Mouse (Mus musculus): ENCODE results near the gene Itgae. TPM values are rescaled to one million over a fixed set of nuclear protein-coding genes. Genes with fewer than 3 reads are reported as not detected.

The Itgae gene
- total RNA-seq, 2 experiments from 2014 or later, result 0.07 to 0.16 TPM

DNA sequence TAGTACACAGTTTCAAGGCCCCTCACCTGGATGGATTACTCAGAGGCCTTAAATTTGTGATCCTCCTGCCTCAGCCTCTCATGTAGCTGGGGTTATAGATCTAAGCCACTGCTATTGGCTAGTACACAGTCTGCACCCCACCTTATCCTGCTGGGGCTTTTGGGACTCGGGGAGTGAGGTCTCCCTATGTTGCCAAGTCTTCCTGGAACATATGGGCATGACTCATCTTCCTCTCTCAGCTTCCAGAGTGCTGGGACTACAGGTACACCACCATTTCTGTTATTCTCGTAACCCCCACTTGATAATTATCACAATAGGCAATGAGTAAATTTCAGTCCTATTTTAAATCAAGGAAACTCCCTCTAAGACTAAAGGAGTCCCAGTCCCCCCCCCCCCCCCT is 104.1 kb downstream of the Itgae start:
- no peak for DNase-seq (ENCODE audit: low spot score in 2 of 2)

Other genes with a start within 250 kb of the Itgae start
- 10 to 100 TPM; 19.0 to 24.8 TPM for gene Atp2a3, start 129.4 kb upstream of the Itgae start, total RNA-seq (2021)
- 1 to 10 TPM; 2.3 to 3.1 TPM for gene P2rx1, start 91.5 kb upstream of the Itgae start, total RNA-seq (2021)
- gene Camkk1, start 71.6 kb upstream of the Itgae start, total RNA-seq (2021), result 1 to 10 TPM; 5.4 to 6.2 TPM
- gene Ncbp3, start 42.8 kb upstream of the Itgae start, total RNA-seq (2021), result 1 to 10 TPM; 8.6 to 10.0 TPM
- gene Haspin, start 47.7 kb downstream of the Itgae start, total RNA-seq (2021), result 1 to 10 TPM; 2.9 to 3.0 TPM
- 1 to 10 TPM; 6.2 to 7.1 TPM for gene P2rx5, start 69.8 kb downstream of the Itgae start, total RNA-seq (2021)
- 10 to 100 TPM; 60.1 to 67.3 TPM for gene Emc6, start 86.5 kb downstream of the Itgae start, total RNA-seq (2021)
- 10 to 100 TPM; 52.8 to 57.5 TPM for gene Tax1bp3, start 86.5 kb downstream of the Itgae start, total RNA-seq (2021)
- 10 to 100 TPM; 13.8 to 14.0 TPM for gene Ctns, start 108.5 kb downstream of the Itgae start, total RNA-seq (2021)
- 1 to 10 TPM; 1.7 to 2.1 TPM for gene Shpk, start 108.9 kb downstream of the Itgae start, total RNA-seq (2021)
- under 1 TPM; 0.31 to 0.52 TPM for gene Trpv1, start 143.7 kb downstream of the Itgae start, total RNA-seq (2021)
- gene Trpv3, start 176.8 kb downstream of the Itgae start, total RNA-seq (2021), result under 1 TPM in 1 of 2 experiments, not detected in 1; 0.05 TPM
- 1 to 10 TPM; 2.1 to 2.4 TPM for gene Aspa, start 239.0 kb downstream of the Itgae start, total RNA-seq (2021)
- gene Gm49340, start 239.2 kb downstream of the Itgae start, total RNA-seq (2021), result not detected
- gene Spata22, start 239.2 kb downstream of the Itgae start, total RNA-seq (2021), result not detected

Measured in gastrocnemius, postnatal 4 days (tissue).